Mouse (Mus musculus) activated CD4-positive, CD25-positive, alpha-beta regulatory T cell, adult 9 weeks (primary cell): ENCODE measurements around the gene Lonrf2. TPM values are rescaled to one million over a fixed set of nuclear protein-coding genes. Genes with fewer than 3 reads are reported as not detected.

Experiments
- polyA plus RNA-seq: library from polyadenylated mRNA; unstranded; fragments of 100-300 nt; shearing (Covaris generic); gene quantifications from one replicate; pipeline ENCODE4 v1.2.1, GENCODE M21; 2017

Gene Lonrf2
- polyA plus RNA-seq: not detected

DNA sequence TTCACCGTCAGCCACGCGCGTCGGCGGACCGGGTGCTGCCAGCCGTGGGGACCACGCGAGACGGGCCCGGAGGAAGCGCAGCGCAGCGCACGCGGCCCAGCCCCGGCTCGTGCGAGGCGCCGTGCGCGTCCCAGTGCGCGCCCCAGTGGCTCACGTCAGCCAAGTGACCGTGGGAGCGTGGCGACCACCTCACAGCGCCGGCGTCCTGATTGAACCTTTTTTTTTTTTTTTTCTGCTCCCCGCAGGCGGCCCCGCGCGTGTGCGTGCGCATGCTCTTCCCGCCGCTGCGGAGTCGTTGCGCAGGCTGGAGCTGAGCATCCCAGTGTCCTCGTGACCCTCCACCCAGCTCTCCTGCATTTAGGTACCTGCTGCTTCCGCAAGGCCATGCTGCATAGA, at the start of gene Lonrf2:
Gene Lonrf2 (minus strand): TSS at position 235 of the 396 bp plus-strand sequence.

Other genes starting within 250 kb of the Lonrf2 start
- gene Aff3, start 171.8 kb downstream of the Lonrf2 start, polyA plus RNA-seq: 8.2 TPM
- 29.8 TPM for gene Chst10, start 61.5 kb upstream of the Lonrf2 start, polyA plus RNA-seq
- gene Nms, start 102.4 kb upstream of the Lonrf2 start, polyA plus RNA-seq: not detected
- gene Pdcl3, start 148.9 kb upstream of the Lonrf2 start, polyA plus RNA-seq: 112 TPM